Mouse (Mus musculus) kidney, postnatal 0 days (tissue): ENCODE measurements at regions not wholly inside any gene's neighbourhood (a gene's known extent, or its start where the extent isn't known, plus 50 kb on each side); places are given as distances from the start of the nearest gene placed in this dataset.

Experiments
- ATAC-seq: fragments of 200-750 bp; cut with Nextera tagmentation; replicated peaks from 2 replicates; pipeline ENCODE4 v1.8.0; 2017; ENCODE audit warnings: low read depth, moderate number of reproducible peaks, moderate TSS enrichment, moderate library complexity; ENCODE audit not compliant: low FRiP score
- DNase-seq: peaks from one replicate; pipeline ENCODE4 v3.0.0-alpha.2; 2016; ENCODE audit warnings: low spot score
- H3K27ac ChIP-seq: fragments of 300-500 bp; sonication (generic); 2 replicates; pipeline ENCODE4 v1.5.1; 2014; ENCODE audit warnings: mild to moderate bottlenecking
- H3K27me3 ChIP-seq: fragments of 300-500 bp; sonication (generic); 2 replicates; pipeline ENCODE4 v1.6.1; 2014; ENCODE audit warnings: low read length, mixed read lengths; ENCODE audit not compliant: insufficient read depth
- H3K36me3 ChIP-seq: fragments of 300-500 bp; sonication (generic); 2 replicates; pipeline ENCODE4 v1.6.1; 2014; ENCODE audit warnings: low read length, mixed read lengths; ENCODE audit not compliant: insufficient read depth
- H3K4me1 ChIP-seq: fragments of 300-500 bp; sonication (generic); replicated peaks from 2 replicates; pipeline ENCODE4 v1.6.1; 2014; ENCODE audit warnings: antibody characterized with exemption, low read length, mixed read lengths; ENCODE audit not compliant: insufficient read depth
- H3K4me2 ChIP-seq: fragments of 300-500 bp; sonication (generic); 2 replicates; pipeline ENCODE4 v1.6.1; 2014; ENCODE audit warnings: mild to moderate bottlenecking, low read length, moderate library complexity, mixed read lengths
- H3K4me3 ChIP-seq: fragments of 300-500 bp; sonication (generic); replicated peaks from 2 replicates; pipeline ENCODE4 v1.5.1; 2014; ENCODE audit warnings: low read depth, low read length
- H3K9ac ChIP-seq: fragments of 300-500 bp; sonication (generic); 2 replicates; pipeline ENCODE4 v1.6.1; 2014; ENCODE audit warnings: low read depth, low read length
- H3K9me3 ChIP-seq: fragments of 300-500 bp; sonication (generic); replicated peaks from 2 replicates; pipeline ENCODE4 v1.6.1; 2016; ENCODE audit warnings: low read length, inconsistent platforms, mixed read lengths
- CTCF ChIP-seq: IDR thresholded peaks from 2 replicates; pipeline ENCODE4 v1.5.1; 2016; ENCODE audit warnings: antibody characterized with exemption, low read depth, mild to moderate bottlenecking, moderate library complexity
- WGBS: fragments of 180-500 bp; shearing (Covaris S2); extraction: QIAGEN DNeasy Blood & Tissue Kit; methylation state at CpG from one replicate; pipeline ENCODE4 v1.1.7; 2014; 5-methylcytosine and 5-hydroxymethylcytosine counted together

GRCm38 (mm10) chr13:99067504-99067903, 83.1 kb upstream of the 1700024P04Rik start:
- Histone ChIP-seq H3K36me3 (no peaks in the 10 kb centered on the region), H3K27ac (no peak overlapping the region), H3K4me1 (peaks cover 3% of the 10 kb centered on the region; the same call in 1 of the 2 replicates), H3K27me3 (no peaks in the 10 kb centered on the region), H3K9me3 (no peaks in the 10 kb centered on the region), H3K9ac (no peak overlapping the region), H3K4me3 (no peak overlapping the region), H3K4me2 (no peak overlapping the region)
- ATAC-seq = no peak
- TF ChIP-seq CTCF = no peak
- 74% methylated on average over 1 of the region's 1 CpGs for WGBS
- no peak for DNase-seq

DNA sequence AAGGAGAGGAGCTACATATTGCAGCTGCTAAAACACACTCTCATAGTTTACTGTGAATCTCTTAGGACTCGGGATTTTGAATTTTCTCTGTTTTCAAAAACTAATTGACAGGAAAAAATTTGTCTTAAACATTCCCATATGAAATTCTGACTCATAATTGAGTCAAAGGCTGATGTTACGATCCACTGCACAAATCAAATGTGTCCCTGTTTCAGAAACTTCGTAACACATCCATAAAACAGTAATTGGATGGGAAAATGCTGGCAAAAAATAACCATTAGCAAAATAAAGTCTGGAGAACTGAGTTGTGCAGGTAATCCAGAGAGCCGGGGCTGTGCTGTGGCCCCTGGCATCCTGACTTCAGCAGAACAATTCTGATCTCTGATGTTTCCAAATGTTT, 79.1 kb upstream of the 1700024P04Rik start:
- ATAC-seq = no peak
- TF ChIP-seq CTCF = no peak
- Histone ChIP-seq H3K4me3 (no peak overlapping the region), H3K4me1 (peaks cover 3% of the 10 kb centered on the region; the same call in 1 of the 2 replicates), H3K27me3 (no peaks in the 10 kb centered on the region), H3K36me3 (no peaks in the 10 kb centered on the region), H3K9ac (no peak overlapping the region), H3K9me3 (no peaks in the 10 kb centered on the region), H3K4me2 (no peak overlapping the region), H3K27ac (no peak overlapping the region)
- WGBS = 54% methylated on average over 4 of the region's 4 CpGs
- DNase-seq = no peak

DNA sequence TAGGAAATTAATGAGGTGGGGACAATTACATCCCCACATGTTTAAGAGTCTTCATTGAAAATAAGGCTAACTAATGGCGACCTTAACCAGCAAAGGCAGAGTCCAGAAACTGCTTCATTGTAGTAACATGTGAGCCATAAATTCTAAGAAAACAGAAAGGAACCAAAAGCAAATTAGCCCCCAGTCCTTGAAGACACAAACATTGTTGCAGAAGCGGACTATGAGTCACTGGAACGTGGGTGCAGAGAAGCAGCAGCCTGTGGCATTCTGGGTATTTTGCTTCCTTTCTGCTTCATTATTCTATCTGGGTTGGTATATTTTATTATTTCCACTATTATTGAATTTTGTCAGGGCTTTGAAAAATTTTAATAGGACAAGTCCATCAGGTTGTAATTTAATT, 78.6 kb upstream of the 1700024P04Rik start:
- Histone ChIP-seq H3K27ac (0 out of 2 replicates have a peak overlapping the region, but pooled peaks have one; percentile 19), H3K27me3 (no peaks in the 10 kb centered on the region), H3K36me3 (no peaks in the 10 kb centered on the region), H3K9ac (no peak overlapping the region), H3K9me3 (no peaks in the 10 kb centered on the region), H3K4me3 (no peak overlapping the region), H3K4me2 (no peak overlapping the region), H3K4me1 (peaks cover 3% of the 10 kb centered on the region; the same call in 1 of the 2 replicates)
- no peak for ATAC-seq
- 35% methylated on average over 3 of the region's 3 CpGs for WGBS
- TF ChIP-seq CTCF = no peak
- DNase-seq = peak; percentile 42

DNA sequence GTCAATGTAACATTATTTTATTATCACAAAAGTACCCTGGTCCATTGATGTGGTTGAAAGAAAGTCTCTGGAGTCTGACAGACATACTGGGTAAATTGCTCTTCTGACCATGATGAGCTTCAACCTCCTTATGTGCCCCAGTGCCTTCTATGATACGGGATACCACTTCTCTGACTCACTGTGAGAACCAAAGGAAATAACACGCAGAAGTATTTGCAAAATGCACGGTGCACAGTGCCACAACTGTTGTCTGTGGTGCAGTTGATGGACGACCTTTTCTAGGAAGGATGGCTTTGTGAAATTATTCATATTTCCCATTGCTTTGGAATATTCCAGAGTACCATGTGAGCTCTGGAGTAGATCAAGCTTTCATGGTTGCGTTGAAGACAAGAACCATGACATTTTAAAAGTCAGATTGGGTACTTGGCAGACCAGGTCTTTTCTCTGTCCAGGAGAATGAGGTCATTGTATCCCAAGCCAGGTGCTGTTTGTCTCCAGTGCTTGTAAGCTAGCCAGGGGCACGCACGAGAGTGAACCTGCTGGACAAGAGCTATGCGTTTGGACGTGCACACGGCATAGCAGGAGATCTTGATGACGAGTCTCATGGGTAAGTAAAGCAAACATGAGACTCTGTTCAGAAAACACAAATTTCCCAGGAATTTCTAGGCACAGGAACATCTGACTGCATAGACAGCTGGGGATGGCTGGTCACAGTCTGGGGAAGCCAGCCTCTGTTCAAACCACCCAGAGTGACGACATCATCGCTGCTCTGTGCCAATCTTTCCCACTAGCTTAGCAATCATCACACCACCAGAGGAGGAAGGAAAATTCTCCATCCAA, 74.0 kb upstream of the 1700024P04Rik start:
- H3K9me3 ChIP-seq = no peaks in the 10 kb centered on the region
- H3K36me3 ChIP-seq = no peaks in the 10 kb centered on the region
- no peak for TF ChIP-seq CTCF
- no peak overlapping the region for H3K27ac ChIP-seq
- no peaks in the 10 kb centered on the region for H3K27me3 ChIP-seq
- WGBS = 82% methylated on average over 13 of the region's 13 CpGs
- peaks cover 3% of the 10 kb centered on the region; the same call in 1 of the 2 replicates for H3K4me1 ChIP-seq
- no peak overlapping the region for H3K4me2 ChIP-seq
- DNase-seq = no peak
- ATAC-seq = no peak
- H3K9ac ChIP-seq = no peak overlapping the region
- no peak overlapping the region for H3K4me3 ChIP-seq

DNA sequence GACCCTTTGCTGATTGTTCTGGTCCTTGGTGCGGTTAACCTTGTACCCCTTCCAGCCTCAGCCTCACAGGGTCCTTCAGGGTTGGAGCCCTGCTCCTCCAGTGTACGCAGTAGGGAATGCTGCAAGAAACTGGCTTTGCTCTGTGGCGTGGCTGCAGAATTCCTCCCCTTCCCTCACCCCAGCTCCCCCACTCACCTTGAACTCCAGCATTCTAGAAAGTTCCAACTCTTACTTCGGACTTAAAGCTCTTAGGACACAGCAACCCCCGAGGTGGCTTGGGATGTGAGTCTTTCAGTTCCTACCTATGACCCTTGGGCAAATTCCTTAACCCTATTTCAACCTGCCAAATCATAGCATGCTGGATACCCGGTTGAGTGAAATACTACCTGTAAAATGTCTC, 73.3 kb upstream of the 1700024P04Rik start:
- Histone ChIP-seq H3K27me3 (no peaks in the 10 kb centered on the region), H3K4me2 (no peak overlapping the region), H3K9ac (no peak overlapping the region), H3K36me3 (no peaks in the 10 kb centered on the region), H3K27ac (no peak overlapping the region), H3K9me3 (no peaks in the 10 kb centered on the region), H3K4me1 (peaks cover 1% of the 10 kb centered on the region; the same call in 1 of the 2 replicates), H3K4me3 (no peak overlapping the region)
- DNase-seq (no peak), ATAC-seq (no peak)
- no peak for TF ChIP-seq CTCF
- WGBS = 76% methylated on average over 6 of the region's 6 CpGs

- no peak overlapping the region for H3K9ac ChIP-seq
- TF ChIP-seq CTCF = no peak
These were observed 72.9 kb upstream of the 1700024P04Rik start for GRCm38 (mm10) chr13:99057293-99057588.

More at GRCm38 (mm10) chr13:99057293-99057588, 72.9 kb upstream of the 1700024P04Rik start:
- no peaks in the 10 kb centered on the region for H3K27me3 ChIP-seq
- no peaks in the 10 kb centered on the region for H3K9me3 ChIP-seq
- H3K4me1 ChIP-seq = no peaks in the 10 kb centered on the region
- H3K4me2 ChIP-seq = no peak overlapping the region
- no peak overlapping the region for H3K27ac ChIP-seq
- DNase-seq = no peak
- H3K4me3 ChIP-seq = no peak overlapping the region
- no peaks in the 10 kb centered on the region for H3K36me3 ChIP-seq
- WGBS = 72% methylated on average over 3 of the region's 3 CpGs
- ATAC-seq = no peak
